Mouse (Mus musculus) spleen, adult 18-20 months (tissue): Measurements from ENCODE around the gene Slc26a8.

Experiments used
- DNase-seq, 2 experiments: peaks; one replicate each; pipeline ENCODE4 v3.0.0; 2022; ENCODE audit warnings: mixed read lengths in 2 of 2

Slc26a8 gene

DNA sequence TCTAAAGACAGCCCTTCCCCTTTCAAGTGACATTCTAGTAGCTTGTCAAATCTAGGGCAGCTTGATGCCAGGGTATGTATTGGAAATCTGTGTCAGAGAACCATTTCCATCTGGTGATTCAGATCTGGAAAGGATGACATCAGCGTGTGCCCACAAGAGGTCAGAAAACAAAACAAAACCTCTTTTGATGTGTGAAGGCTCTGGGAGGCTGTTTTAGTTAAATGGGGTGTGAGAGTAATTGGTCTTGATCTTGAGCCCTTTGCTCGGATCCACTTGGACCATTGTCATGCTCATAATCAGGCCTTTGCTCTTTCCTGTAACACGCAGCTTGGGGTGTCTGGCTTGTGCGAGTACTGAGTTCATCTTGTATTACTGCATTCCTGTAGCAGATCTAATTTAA lies 8.2 kb upstream of the Slc26a8 start:
- DNase-seq: no peak

DNA sequence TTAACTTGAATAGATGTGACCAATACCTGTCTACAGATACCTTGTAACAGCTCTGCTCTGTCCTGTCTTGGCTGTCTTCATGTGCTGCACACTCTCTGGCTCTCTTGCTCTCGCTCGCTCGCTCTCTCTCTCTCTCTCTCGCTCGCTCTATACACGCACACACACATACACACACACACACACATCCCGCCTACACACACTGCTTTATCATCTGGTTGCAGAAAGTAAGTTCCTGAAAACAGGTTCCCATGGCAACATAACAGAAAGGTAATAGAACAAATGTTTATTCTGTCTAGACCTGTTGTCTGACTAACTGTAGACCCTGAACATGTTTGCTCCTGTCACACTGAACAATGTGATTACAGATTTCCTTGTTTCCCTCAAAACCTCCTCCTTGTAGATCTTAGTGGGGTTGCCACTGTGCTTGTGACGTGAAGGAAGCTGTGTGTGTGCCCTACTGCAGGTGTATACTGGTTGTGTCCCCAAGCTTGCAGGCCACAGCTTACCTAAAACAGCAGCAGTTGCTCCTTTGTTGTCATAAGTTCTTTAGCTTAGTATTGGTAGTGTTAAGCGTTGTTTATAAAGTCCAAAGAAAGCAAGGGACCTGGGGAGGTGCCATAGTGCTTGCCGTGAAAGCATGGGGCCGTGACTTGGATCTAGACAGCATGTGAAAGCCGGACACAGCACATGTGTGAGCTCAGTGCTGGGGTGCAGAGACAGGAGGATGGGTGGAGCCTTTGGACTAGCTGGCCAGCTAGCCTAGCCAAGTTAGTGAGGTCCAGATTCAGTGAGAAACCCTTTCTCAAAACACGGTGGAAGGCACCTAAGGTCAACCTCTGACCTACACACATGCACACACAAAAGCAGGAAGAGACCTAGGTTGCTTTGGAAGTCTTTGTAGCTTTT lies 7.5 kb upstream of the Slc26a8 start:
- DNase-seq: peak; percentile 12 to 26

DNA sequence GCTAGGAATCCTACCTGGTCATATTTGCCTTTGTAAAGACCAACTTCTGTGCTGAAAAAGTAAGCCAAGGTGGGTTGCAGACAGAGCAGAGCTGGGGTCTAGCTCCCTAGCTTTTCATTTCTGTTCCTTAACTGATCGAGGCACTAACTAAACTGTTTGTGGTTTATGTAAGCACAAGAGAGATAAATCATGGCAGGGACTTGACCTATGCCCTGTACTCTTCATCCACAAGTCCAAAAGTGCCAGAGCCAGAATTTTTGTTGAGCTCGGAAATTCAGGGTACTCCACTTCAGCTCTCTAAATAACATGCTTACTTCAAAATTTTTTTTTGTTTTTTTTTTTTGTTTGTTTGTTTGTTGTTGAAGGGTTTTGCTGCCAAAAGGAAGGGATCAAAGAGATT lies 6.6 kb upstream of the Slc26a8 start:
- DNase-seq: no peak

DNA sequence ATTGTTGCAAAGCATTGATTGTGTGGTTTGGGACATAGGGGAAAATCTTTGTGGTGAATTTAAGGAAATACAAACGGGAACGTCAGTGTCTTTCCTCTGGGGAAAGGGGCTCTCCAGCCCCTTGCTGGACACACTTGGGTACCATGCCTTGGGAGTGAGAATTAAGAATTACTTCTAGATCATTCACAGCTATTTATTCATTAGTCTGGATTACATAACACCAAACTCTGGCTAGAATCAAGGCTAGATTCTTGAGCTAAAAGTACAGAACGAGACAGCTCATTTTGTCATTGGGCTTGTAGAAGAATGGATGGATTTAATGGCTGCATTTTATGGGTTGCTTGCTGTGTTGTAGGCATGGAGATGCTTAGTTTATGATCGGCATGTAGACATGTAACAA lies 4.8 kb upstream of the Slc26a8 start:
- DNase-seq: no peak

DNA sequence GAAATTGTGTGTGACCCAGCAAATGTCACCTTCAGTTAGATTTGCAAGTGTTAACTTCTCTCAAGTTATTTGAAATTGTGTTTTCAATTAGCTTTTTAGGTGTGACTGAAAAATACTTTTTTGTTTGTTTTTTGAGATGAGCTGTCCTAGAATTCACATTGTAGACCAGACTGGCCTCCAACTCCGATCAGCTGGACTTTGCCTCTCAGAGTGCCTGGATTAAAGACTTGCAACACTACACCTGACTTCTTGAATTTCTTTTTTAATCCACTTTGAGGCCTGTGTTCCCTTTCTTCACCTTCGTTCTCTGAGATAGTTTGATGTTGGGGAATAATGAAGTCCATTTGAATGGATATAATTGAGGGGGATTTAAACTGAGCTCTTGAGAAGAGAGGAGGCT lies 4.0 kb upstream of the Slc26a8 start:
- DNase-seq: no peak

DNA sequence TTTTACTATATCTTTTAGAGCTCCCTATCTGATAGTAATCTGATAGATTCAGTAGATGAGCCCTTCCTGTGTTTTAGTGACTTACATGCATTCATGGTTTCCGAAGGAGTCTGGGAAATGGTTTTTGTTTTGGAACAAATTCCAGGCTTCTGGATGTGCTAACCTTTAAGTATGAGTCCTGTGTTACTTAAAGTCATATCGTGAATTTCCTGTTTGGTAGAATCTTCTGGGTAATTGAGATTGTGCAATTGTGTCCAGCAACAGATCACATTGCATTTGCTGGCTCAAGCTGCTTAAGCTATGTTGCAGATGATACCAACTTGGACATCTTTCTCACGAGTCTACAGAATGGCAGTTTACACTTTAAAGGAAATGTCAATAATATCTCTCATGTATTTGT lies 3.1 kb upstream of the Slc26a8 start:
- no peak for DNase-seq

DNA sequence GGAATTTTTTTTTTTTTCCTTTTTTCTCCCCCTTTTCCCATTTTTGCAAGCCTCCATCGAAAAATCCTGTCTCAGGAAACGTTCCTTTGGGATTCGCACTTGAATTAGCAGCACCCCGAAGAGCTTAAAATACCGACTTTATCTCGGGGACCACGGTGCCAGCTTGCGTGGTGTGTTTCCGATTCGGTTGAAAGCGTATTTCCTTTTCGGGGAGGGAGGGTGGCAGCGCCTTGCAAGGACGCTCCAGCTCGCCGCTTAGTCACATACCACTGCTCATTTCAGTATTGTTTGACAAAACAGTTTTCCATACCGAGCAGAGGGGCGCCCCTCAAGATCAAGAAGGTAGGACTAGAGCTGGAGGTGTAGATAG lies 2.3 kb upstream of the Slc26a8 start:
- DNase-seq: peak; percentile 44 to 57

DNA sequence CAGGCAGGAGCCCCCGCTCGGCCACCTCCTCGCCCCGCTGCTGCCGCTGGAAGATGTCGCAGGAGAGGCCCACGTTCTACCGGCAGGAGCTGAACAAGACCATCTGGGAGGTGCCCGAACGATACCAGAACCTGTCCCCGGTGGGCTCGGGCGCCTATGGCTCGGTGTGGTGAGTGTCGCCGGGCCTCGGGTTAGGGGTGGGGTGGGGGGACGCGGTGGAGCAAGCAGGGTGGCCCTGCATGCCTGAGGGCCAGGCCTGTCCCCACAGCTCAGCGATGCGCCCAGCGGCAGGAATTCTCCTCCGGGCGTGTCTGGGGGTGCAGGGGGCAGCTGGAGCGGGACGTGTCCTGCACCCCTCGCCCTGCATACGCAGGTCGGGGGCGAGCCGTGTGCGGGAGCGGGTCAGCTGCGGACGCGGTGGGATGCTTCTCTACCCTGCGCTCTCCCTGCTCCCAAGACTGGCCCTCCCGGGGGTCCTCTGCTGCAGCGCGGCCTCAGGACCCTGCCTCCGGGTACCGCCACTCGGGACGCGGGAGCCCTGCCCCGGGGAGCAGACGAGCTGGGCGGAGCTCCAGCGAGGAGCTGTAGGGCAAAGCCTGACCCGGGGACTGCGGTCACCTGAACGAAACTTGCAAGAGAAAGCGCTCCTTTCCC lies 1.8 kb upstream of the Slc26a8 start:
- peak; percentile 49 to 56 for DNase-seq

DNA sequence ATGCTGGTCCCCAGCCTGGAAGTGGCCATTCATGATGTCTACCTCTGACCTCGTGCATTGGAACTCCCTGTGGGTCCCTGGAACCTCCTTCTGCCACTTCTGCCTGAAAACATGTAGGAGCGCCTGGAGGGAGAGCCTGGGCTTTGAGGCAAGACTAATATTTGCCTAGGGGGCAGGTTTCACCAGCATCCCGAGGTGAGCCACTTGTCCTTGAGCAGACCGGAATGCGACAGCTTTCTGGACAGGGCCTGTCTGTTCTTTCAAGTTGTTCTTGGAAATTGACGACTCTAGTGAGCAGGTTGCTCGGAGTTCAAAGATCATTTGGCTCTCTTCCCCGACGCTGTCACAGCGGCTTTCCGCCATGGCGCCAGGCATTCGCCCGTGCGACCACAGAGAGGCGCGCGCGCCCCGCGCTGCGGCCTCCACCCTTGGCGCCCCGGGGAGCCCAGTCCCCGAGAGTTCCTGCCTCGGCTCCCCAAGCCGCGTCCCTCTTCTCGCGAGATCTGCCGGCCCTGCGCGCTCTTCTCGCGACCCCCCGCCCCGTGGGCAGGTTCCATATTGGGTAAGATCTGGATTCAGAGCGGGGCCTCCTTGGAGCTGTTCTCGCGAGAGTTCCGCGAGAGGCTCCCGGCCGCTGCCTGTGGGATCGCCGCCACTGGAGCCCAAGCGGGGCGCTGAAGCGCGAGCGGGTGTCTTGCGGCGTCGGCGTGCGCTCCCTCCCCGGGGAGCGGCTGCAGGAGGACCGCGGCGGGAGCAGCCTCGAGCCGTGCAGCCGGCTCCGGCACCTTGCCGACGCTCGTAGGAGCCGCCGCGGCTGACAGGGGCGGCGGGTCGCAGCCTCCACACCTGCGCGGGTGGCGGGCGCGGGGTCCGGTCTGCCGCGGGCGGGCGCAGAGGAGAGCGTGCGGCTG lies 998 bp upstream of the Slc26a8 start, which contains the start of gene Mapk14:
Gene Mapk14 (plus strand): TSS at position 554 of the 911 bp plus-strand sequence.
- peak; percentile 99 for DNase-seq

DNA sequence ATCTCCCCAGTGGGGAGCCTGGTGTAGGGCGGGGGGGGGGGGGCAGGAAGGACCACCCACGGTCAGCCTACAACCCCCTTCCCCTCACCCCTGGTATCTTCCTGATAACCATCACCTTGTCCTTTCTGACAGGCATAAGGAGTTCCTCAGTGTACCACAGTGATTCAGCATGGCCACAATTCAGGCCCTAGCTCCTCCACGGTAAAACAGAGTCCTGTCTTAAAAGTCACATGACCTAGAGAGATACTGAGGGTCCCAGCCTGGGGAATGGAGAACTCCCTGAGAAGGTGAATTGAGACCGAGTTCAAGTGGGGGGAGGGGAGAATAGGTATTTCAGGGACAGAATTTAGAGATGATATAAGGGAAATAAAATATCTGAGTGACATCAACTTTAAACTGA lies 2.7 kb downstream of the Slc26a8 start:
- no peak for DNase-seq

DNA sequence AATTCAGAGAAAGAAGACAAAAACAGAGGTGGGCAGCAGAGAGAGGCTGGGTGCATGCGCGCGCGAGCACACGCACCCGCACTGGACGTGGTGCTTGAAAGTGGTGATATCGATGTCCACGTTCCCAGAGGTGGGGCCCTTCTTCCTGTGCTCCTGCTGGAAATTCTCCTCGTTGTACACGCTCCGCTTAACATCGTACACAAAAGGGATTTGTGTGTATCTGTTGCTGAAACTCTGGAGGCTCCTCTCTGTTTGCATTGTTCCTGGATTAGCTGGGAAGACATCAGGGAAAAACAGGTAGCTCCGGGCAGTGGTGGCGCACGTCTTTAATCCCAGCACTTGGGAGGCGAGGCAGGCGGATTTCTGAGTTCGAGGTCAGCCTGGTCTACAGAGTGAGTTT lies 5.4 kb downstream of the Slc26a8 start:
- DNase-seq: no peak

DNA sequence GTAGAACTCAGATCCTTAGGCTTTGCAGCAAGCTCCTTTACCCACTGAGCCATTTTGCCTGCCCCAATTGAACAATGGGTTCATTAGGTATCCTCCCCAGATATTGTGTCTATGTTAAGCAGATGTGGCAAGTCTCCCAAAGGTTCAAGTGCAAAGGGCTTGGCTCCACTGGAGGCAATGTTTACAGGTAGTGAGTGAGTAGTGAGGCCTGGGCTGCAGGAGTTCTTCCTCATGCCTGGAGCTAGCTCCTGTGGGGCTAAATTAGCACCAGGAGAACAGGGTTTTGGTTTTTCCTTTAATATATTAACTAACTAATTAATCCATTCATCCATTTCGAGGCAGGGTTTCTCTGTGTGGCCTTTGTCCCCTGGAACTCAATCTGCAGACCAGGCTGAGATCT lies 6.4 kb downstream of the Slc26a8 start:
- DNase-seq: no peak

DNA sequence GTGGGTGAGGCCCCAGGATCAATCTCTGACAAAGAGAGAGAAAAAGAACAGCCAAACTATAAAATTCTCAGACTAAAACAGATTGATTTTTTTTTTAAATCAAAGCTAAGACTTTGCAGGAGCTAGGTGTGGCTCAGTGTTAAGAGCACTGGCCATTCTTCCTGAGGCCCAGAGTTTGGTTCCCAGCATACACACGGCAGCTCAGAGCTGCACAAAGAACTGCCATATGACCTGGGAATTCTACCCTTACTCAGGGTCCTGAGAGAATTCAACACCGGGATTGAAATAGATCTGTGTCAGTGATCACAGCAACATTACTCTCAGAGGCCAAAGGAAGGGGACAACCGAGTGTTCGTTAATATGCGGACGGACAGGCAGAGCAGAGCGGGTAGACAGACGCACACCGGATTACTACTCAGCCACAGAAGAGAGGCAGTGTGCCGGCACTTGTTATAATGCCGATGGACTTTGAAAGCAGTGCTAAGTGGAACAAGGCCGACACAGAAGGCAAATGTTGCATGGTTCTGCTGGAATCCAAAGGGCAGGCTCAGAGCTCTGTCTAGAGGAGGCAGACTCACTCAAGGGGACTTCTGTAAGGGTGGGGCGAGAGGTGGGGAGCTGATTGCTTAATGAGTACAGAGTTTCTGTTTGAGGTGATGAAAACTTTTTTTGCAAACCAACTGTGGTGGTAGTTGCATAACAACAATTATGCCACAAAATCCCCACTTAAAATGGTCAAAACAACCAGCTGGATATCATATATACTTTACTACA lies 7.5 kb downstream of the Slc26a8 start:
- DNase-seq: no peak

DNA sequence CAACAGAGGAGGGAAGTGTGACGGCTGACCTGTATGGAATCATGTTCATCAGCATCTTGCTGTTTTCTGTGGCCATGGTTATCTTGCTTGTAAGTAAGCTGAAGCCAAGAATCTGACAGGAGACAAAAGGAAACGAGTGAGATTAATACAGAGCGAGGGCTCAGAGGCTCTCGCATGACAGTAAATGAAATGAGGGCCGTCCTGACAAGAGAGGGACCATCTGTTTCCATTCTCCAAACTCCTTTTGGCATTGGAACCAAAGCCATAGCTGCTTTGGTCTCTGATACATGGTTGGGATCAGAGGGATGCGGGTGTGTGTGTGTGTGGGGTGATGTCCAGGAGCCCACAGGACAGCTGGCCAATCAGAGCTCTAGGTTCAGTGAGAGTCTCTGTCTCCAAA lies 30.5 kb downstream of the Slc26a8 start:
- DNase-seq: no peak

DNA sequence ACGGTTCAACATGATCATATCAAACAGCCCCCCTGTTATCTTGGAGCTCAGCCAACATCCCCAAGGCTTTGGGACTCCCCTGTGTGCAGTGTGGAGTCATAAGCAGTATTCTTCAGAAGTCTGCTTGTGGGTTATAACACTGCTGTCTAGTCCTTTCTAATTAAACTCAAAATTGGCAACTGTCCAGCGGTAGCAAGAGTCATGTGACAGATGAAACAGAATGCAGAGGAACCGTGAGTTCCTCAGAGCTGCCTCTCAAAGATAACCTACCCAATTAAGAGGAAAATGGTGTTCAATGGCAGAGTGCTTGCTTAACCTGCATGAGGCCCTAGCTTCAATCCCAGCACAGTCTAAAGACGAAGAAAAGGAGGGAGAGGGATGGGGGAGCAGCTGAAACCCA lies 32.1 kb downstream of the Slc26a8 start:
- no peak for DNase-seq

DNA sequence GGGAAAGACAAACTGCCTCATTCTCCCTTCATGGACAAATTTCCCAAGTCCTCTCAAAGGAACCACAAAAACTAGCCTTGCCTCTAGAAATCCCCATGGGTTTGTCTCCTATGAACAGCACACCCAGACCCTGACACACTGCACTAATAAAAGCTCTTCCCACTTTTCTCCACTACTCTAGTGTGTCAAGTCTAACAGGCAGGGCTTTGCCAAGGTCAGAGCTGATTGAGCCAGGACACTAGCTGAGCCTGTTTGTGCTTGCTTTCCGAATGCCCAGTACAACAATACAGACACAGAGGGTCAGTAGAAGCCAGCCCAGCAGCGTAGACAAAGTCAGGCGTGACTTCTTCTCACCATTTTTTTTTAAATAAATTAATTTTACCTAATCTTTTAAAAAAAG lies 39.8 kb downstream of the Slc26a8 start:
- DNase-seq: no peak

DNA sequence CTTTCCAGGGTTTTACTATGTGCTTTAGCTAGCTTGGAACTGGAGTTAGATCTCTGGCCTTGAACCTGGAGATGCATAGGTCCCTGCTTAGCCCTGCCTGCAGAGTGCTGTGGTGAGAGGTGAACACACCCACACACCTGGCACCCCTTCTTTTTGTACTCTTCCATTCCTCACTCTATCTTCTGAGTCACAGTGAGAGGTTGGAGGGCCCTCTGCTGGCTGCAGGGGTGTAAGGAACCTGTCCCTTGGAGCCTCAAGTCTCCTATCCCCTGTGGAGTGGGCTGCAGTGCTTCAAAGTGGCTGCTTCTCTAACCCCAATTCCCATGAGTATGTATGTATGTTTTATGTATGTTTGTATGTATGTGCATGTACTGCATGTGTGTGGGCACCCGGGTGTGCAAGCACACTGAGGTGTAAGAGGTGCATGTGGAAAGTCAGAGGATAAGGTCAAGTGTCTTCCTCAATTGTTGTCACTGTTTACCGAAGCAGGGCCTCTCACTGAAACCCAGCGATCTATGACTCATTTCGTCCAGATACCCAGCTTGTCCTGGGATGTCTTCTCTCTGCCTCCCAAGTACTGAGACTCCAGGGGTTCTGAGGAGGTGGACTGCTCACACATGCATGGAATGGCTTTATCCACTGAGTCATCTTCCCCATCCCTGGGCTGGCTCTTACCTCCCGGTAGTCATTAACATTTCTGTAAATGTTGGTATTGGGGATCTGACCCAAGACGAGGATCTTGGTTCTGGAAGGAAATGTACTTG lies 41.2 kb downstream of the Slc26a8 start:
- peak in 1 of 2 experiments; percentile 42 for DNase-seq

DNA sequence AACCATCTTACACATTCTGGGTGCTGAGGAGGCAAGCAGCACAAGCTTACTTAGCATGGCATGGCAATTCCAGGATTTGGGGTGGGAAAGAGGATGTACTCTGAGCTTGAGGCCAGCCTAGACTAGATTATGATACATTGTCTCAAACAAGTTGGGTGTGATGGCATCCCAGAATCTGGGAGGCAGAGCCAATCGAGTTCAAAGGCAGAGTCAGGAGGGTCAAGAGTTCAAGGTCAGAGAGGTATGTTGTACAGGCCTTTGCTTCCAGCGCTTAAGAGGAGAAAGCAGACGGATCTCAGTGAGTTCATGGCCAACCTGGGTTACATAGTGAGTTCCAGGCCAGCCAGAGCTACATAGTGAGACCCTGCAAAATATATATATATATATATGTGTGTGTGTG lies 43.8 kb downstream of the Slc26a8 start:
- DNase-seq: no peak

DNA sequence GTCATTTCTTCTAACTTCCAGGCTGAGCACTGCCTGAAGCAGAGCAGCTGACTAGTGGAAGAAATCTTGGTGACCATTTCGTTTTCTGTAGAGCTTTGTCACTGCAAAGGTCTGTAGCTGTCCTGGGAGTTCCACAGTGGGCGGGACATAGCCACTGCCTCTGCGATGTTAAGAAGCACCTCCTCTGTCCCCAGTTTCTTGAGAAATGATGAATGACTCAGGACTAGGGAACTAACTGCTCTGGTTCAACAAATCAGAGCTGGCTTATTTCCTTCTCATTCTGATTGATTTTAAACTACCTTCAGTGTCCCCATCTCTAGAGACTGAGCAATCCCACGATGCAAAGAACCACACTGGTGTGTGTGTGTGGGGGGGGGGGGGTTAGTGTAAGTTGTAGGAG lies 45.9 kb downstream of the Slc26a8 start:
- DNase-seq: no peak

DNA sequence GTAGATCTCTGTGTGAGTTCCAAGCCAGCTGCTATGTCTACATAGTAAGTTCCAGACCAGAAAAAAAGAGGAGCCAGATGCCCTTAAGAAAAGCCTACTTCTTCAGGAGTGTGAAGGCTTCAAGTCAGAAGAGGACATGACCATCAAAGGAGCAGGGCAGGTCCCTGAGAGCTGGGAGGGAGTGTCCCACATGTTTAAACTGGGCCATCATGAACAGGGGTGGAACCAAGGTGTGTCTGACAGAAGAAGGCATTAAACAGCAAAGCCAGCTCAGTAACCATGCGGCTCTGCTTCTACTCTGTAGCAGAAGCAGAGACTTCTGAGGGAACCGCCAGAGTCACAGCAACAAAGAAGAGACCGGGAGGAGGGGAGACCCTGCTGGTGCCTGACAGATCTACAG lies 46.3 kb downstream of the Slc26a8 start:
- DNase-seq: no peak

DNA sequence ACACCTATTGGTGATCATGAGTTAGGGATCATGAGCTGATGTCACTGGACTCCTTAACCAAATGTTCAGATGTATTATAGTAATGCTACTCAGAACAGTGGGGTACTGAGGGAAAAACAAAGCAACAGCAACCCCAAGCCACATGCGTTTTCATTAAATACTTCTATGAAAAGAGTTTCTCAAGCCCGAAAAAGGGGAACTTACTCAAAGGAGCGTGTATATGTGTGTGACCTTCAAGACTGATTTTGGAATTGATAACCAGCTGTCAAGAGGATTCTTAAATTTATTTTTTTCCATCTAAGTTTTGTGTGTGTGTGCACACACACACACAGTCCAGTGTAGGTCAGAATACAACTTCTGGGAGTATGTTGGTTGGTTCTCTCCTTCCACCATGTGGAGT lies 49.9 kb downstream of the Slc26a8 start:
- DNase-seq: no peak
